Mouse (Mus musculus): ENCODE results near the gene Wnt16.

The Wnt16 gene

GRCm38 (mm10) chr6:22326289-22326688 is 38.3 kb downstream of the Wnt16 start:
- DNase-seq = no peak

GRCm38 (mm10) chr6:22327091-22327490 is 39.1 kb downstream of the Wnt16 start:
- DNase-seq = no peak

- DNase-seq = no peak
Observed at GRCm38 (mm10) chr6:22327931-22328330, 39.9 kb downstream of the Wnt16 start.

- no peak for DNase-seq
Observed at GRCm38 (mm10) chr6:22330169-22330960, 42.3 kb downstream of the Wnt16 start.

GRCm38 (mm10) chr6:22332548-22332947 is 44.5 kb downstream of the Wnt16 start:
- DNase-seq = no peak

GRCm38 (mm10) chr6:22339763-22340542 is 51.9 kb downstream of the Wnt16 start:
- DNase-seq = no peak

GRCm38 (mm10) chr6:22340779-22341178 is 52.8 kb downstream of the Wnt16 start:
- DNase-seq = no peak

GRCm38 (mm10) chr6:22343292-22343691 is 55.3 kb downstream of the Wnt16 start:
- DNase-seq = no peak

- DNase-seq = no peak
Observed at GRCm38 (mm10) chr6:22343706-22344105, 55.7 kb downstream of the Wnt16 start.

- no peak for DNase-seq
Observed at GRCm38 (mm10) chr6:22344443-22344842, 56.4 kb downstream of the Wnt16 start.

GRCm38 (mm10) chr6:22347132-22347902 is 59.3 kb downstream of the Wnt16 start:
- no peak for DNase-seq
